Mouse (Mus musculus) heart, adult 18-20 months (tissue): ENCODE data around the gene S100a11. TPM values are rescaled to one million over a fixed set of nuclear protein-coding genes. Genes with fewer than 3 reads are reported as not detected.
"Not testable (repeated sequence)": the region's sequence is repeated elsewhere in the genome, so short reads cannot be mapped to it uniquely, and the experiment has no call there.

Source experiments
- DNase-seq, 2 experiments: peaks; one replicate each; pipeline ENCODE4 v3.0.0; 2021 to 2022; ENCODE audit warnings: mixed read lengths in 1 of 2
- total RNA-seq, 2 experiments: library from RNA; stranded (reverse); gene quantifications; 2 replicates each; pipeline ENCODE4 v1.2.3; 2021

S100a11 gene
- total RNA-seq, 2 experiments from 2014 or later: 52.4 to 78.2 TPM

- peak in 1 of 2 experiments; percentile 29 for DNase-seq
Measured at GRCm38 (mm10) chr3:93521462-93522057, 1.3 kb downstream of the S100a11 start.

- DNase-seq: peak; percentile 83 to 90
Measured at GRCm38 (mm10) chr3:93522611-93523010, 2.3 kb downstream of the S100a11 start.

GRCm38 (mm10) chr3:93527300-93527699, 7.0 kb downstream of the S100a11 start:
- no peak for DNase-seq

- DNase-seq: no peak
Measured at GRCm38 (mm10) chr3:93528807-93529206, 8.5 kb downstream of the S100a11 start.

GRCm38 (mm10) chr3:93537068-93537576, 16.8 kb downstream of the S100a11 start:
- DNase-seq: peak; percentile 62 to 73

GRCm38 (mm10) chr3:93538486-93538885, 18.2 kb downstream of the S100a11 start:
- DNase-seq: no peak

- no peak for DNase-seq
Measured at GRCm38 (mm10) chr3:93541501-93541900, 21.2 kb downstream of the S100a11 start.

- not testable (repeated sequence) for DNase-seq
Measured at GRCm38 (mm10) chr3:93544170-93544569, 23.9 kb downstream of the S100a11 start.

- peak; percentile 86 to 97 for DNase-seq
Measured at GRCm38 (mm10) chr3:93547099-93547648, 26.9 kb downstream of the S100a11 start.

- DNase-seq: peak; percentile 33 to 45
Measured at GRCm38 (mm10) chr3:93547749-93548540, 27.7 kb downstream of the S100a11 start.

GRCm38 (mm10) chr3:93548541-93549266, 28.4 kb downstream of the S100a11 start:
- peak in 1 of 2 experiments; percentile 20 for DNase-seq

- peak in 1 of 2 experiments; percentile 34 for DNase-seq
Measured at GRCm38 (mm10) chr3:93549986-93550385, 29.7 kb downstream of the S100a11 start.

GRCm38 (mm10) chr3:93551950-93552901, 31.9 kb downstream of the S100a11 start:
- DNase-seq: peak; percentile 19 to 30

- no peak for DNase-seq
Measured at GRCm38 (mm10) chr3:93553311-93553710, 33.0 kb downstream of the S100a11 start.

GRCm38 (mm10) chr3:93553765-93554378, 33.6 kb downstream of the S100a11 start:
- peak; percentile 58 to 69 for DNase-seq

- peak; percentile 59 to 73 for DNase-seq
Measured at GRCm38 (mm10) chr3:93554379-93554980, 34.2 kb downstream of the S100a11 start.

- DNase-seq: peak; percentile 84 to 90
Measured at GRCm38 (mm10) chr3:93554981-93555877, 34.9 kb downstream of the S100a11 start, which contains the start of gene S100a10. TSS of gene S100a10 (plus strand) at chr3:93555080.

GRCm38 (mm10) chr3:93555878-93556254, 35.6 kb downstream of the S100a11 start:
- peak; percentile 79 to 90 for DNase-seq

GRCm38 (mm10) chr3:93556599-93556998, 36.3 kb downstream of the S100a11 start:
- no peak for DNase-seq
